Mouse (Mus musculus) hindbrain, embryonic 14.5 days (tissue): Measurements from ENCODE around the gene Bank1. TPM values are rescaled to one million over a fixed set of nuclear protein-coding genes. Genes with fewer than 3 reads are reported as not detected.

Source experiments
- ATAC-seq: fragments of 200-750 bp; cut with Nextera tagmentation; 2 replicates; pipeline ENCODE4 v1.8.0; 2017; ENCODE audit warnings: moderate number of reproducible peaks, mild to moderate bottlenecking, moderate TSS enrichment, moderate library complexity; ENCODE audit not compliant: low FRiP score
- DNase-seq: peaks from one replicate; pipeline ENCODE4 v3.0.0-alpha.2; 2015; ENCODE audit warnings: low spot score
- H3K27ac ChIP-seq: fragments of 300-500 bp; sonication (generic); 2 replicates; pipeline ENCODE4 v1.5.1; 2014; ENCODE audit warnings: mild to moderate bottlenecking, moderate library complexity
- H3K27me3 ChIP-seq: fragments of 300-500 bp; sonication (generic); 2 replicates; pipeline ENCODE4 v1.6.1; 2014; ENCODE audit warnings: mild to moderate bottlenecking, low read length, mixed read lengths; ENCODE audit not compliant: control insufficient read depth, insufficient read depth
- H3K36me3 ChIP-seq: fragments of 300-500 bp; sonication (generic); replicated peaks from 2 replicates; pipeline ENCODE4 v1.6.1; 2014; ENCODE audit not compliant: control insufficient read depth, insufficient read depth
- H3K4me1 ChIP-seq: fragments of 300-500 bp; sonication (generic); replicated peaks from 2 replicates; pipeline ENCODE4 v1.6.1; 2014; ENCODE audit warnings: antibody characterized with exemption, low read length, mixed read lengths; ENCODE audit not compliant: control insufficient read depth, insufficient read depth
- H3K4me2 ChIP-seq: fragments of 300-500 bp; sonication (generic); replicated peaks from 2 replicates; pipeline ENCODE4 v1.6.1; 2014; ENCODE audit warnings: mild to moderate bottlenecking, moderate library complexity
- H3K4me3 ChIP-seq: fragments of 300-500 bp; sonication (generic); replicated peaks from 2 replicates; pipeline ENCODE4 v1.5.1; 2014; ENCODE audit warnings: mild to moderate bottlenecking, low read length
- H3K9ac ChIP-seq: fragments of 300-500 bp; sonication (generic); 2 replicates; pipeline ENCODE4 v1.6.1; 2014
- H3K9me3 ChIP-seq: fragments of 300-500 bp; sonication (generic); 2 replicates; pipeline ENCODE4 v1.6.1; 2016; ENCODE audit warnings: low read length; ENCODE audit not compliant: control insufficient read depth
- WGBS: fragments of 180-500 bp; shearing (Covaris S2); extraction: QIAGEN DNeasy Blood & Tissue Kit; methylation state at CpG from one replicate; pipeline ENCODE4 v1.1.7; 2014; 5-methylcytosine and 5-hydroxymethylcytosine counted together
- polyA plus RNA-seq: library from polyadenylated mRNA; unstranded; fragments of >200 nt; fragmentation: Nextera tagmentation; extraction: Ambion mirVana; gene quantifications from 2 replicates; pipeline ENCODE4 v1.2.1, GENCODE M21; 2014

Bank1 gene
- polyA plus RNA-seq, 1 experiment from 2014 or later, result 0.55 TPM

GRCm38 (mm10) chr3:136230602-136231151 lies 95.2 kb downstream of the Bank1 start:
- no peaks in the 10 kb centered on the region for H3K36me3 ChIP-seq
- WGBS, result 99% methylated on average over 3 of the region's 3 CpGs
- H3K4me2 ChIP-seq, result no peak overlapping the region
- H3K27me3 ChIP-seq, result no peaks in the 10 kb centered on the region
- H3K4me1 ChIP-seq, result no peaks in the 10 kb centered on the region
- ATAC-seq, result no peak
- no peak overlapping the region for H3K27ac ChIP-seq
- no peak for DNase-seq
- H3K9ac ChIP-seq, result no peak overlapping the region
- no peaks in the 10 kb centered on the region for H3K9me3 ChIP-seq
- no peak overlapping the region for H3K4me3 ChIP-seq

- DNase-seq, result no peak
Measured at GRCm38 (mm10) chr3:136189661-136190228, 136.1 kb downstream of the Bank1 start.

GRCm38 (mm10) chr3:136186548-136187113 lies 139.2 kb downstream of the Bank1 start:
- DNase-seq, result no peak
- no peak overlapping the region for H3K27ac ChIP-seq
- H3K9me3 ChIP-seq, result no peaks in the 10 kb centered on the region
- ATAC-seq, result no peak
- no peaks in the 10 kb centered on the region for H3K27me3 ChIP-seq
- no peak overlapping the region for H3K4me3 ChIP-seq
- no peak overlapping the region for H3K4me2 ChIP-seq
- H3K4me1 ChIP-seq, result no peaks in the 10 kb centered on the region
- 80% methylated on average over 3 of the region's 3 CpGs for WGBS
- H3K9ac ChIP-seq, result no peak overlapping the region
- H3K36me3 ChIP-seq, result no peaks in the 10 kb centered on the region

More at GRCm38 (mm10) chr3:136189661-136190228, 136.1 kb downstream of the Bank1 start:
- H3K9ac ChIP-seq, result no peak overlapping the region
- 79% methylated on average over 1 of the region's 1 CpGs for WGBS
- no peaks in the 10 kb centered on the region for H3K9me3 ChIP-seq
- ATAC-seq, result peak; percentile 79; the same call in 1 of the 2 replicates
- no peak overlapping the region for H3K4me2 ChIP-seq
- no peaks in the 10 kb centered on the region for H3K36me3 ChIP-seq
- H3K27me3 ChIP-seq, result no peaks in the 10 kb centered on the region
- H3K4me1 ChIP-seq, result no peaks in the 10 kb centered on the region
- H3K27ac ChIP-seq, result no peak overlapping the region
- no peak overlapping the region for H3K4me3 ChIP-seq

DNA sequence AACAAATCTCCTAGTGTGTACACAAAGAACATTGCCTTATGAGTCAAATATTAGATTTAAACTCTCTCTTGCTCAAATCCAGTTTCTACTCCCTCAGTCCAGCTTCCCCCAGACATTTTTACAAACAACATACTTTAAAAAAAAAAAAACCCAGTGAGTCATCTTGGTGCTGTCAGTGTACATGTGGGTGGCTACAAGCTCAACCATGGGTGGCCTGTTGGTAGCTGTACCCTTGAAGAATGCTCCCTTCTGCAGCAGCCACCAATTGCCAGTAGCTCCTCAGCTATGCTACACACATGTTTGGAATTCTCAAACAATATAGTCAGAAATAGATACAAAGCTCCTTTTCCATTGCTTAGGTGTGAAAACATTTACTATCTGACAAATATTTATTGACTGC lies 154.2 kb downstream of the Bank1 start:
- H3K36me3 ChIP-seq, result no peaks in the 10 kb centered on the region
- H3K9ac ChIP-seq, result no peak overlapping the region
- H3K4me2 ChIP-seq, result no peak overlapping the region
- H3K27ac ChIP-seq, result no peak overlapping the region
- H3K27me3 ChIP-seq, result no peaks in the 10 kb centered on the region
- no peak overlapping the region for H3K4me3 ChIP-seq
- ATAC-seq (no peak), DNase-seq (no peak)
- H3K9me3 ChIP-seq, result no peaks in the 10 kb centered on the region
- H3K4me1 ChIP-seq, result no peaks in the 10 kb centered on the region

GRCm38 (mm10) chr3:136168071-136168470 lies 157.8 kb downstream of the Bank1 start:
- H3K27ac ChIP-seq, result no peak overlapping the region
- ATAC-seq, result no peak
- H3K4me1 ChIP-seq, result no peaks in the 10 kb centered on the region
- 35% methylated on average over 4 of the region's 4 CpGs for WGBS
- no peaks in the 10 kb centered on the region for H3K27me3 ChIP-seq
- no peaks in the 10 kb centered on the region for H3K9me3 ChIP-seq
- H3K4me3 ChIP-seq, result no peak overlapping the region
- H3K4me2 ChIP-seq, result no peak overlapping the region
- no peak for DNase-seq
- no peak overlapping the region for H3K9ac ChIP-seq
- no peaks in the 10 kb centered on the region for H3K36me3 ChIP-seq

DNA sequence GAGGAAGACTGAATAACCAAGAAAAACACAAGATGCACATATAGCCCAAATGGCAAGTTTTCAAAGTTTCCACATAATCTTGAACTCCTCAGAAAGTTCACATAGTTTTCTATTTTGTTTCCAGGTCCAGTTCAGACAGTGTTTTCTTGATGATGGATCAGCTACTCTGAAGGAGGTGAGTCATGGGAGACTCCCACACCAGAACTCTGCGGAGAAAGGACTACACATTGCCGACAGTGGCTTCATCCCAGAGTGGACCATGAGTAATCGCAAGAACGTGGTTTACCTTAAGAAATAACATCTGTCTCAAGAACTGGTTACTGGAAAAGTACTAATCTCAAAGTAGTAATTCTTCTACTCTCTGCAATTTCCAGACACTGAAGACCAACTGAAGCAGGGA lies 159.2 kb downstream of the Bank1 start:
- Histone ChIP-seq H3K4me1 (no peaks in the 10 kb centered on the region), H3K36me3 (no peaks in the 10 kb centered on the region), H3K9me3 (no peaks in the 10 kb centered on the region), H3K27me3 (no peaks in the 10 kb centered on the region), H3K4me3 (no peak overlapping the region), H3K9ac (no peak overlapping the region), H3K27ac (no peak overlapping the region), H3K4me2 (no peak overlapping the region)
- whole genome bisulfite sequencing, result 94% methylated on average over 4 of the region's 4 CpGs
- no peak for DNase-seq
- ATAC-seq, result no peak

DNA sequence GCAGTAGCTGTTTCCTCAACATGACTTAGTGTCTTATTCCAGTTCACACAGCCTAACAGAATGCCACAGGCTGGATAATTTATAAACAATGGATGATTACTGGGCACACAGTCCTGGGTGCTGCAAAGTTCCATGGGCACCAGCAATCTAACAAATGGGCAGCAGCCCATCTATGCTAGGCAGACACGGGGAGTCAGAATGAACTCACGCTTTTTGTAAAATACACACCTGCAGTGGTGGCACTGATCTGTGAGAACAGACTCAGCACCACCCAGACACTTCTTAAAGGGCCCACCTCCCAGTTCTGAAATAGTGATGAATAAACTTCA lies 159.9 kb downstream of the Bank1 start:
- no peak overlapping the region for H3K4me3 ChIP-seq
- H3K9ac ChIP-seq, result no peak overlapping the region
- ATAC-seq (no peak), DNase-seq (no peak)
- no peaks in the 10 kb centered on the region for H3K4me1 ChIP-seq
- 92% methylated on average over 2 of the region's 2 CpGs for WGBS
- no peak overlapping the region for H3K4me2 ChIP-seq
- no peak overlapping the region for H3K27ac ChIP-seq
- no peaks in the 10 kb centered on the region for H3K36me3 ChIP-seq
- H3K9me3 ChIP-seq, result no peaks in the 10 kb centered on the region
- no peaks in the 10 kb centered on the region for H3K27me3 ChIP-seq

DNA sequence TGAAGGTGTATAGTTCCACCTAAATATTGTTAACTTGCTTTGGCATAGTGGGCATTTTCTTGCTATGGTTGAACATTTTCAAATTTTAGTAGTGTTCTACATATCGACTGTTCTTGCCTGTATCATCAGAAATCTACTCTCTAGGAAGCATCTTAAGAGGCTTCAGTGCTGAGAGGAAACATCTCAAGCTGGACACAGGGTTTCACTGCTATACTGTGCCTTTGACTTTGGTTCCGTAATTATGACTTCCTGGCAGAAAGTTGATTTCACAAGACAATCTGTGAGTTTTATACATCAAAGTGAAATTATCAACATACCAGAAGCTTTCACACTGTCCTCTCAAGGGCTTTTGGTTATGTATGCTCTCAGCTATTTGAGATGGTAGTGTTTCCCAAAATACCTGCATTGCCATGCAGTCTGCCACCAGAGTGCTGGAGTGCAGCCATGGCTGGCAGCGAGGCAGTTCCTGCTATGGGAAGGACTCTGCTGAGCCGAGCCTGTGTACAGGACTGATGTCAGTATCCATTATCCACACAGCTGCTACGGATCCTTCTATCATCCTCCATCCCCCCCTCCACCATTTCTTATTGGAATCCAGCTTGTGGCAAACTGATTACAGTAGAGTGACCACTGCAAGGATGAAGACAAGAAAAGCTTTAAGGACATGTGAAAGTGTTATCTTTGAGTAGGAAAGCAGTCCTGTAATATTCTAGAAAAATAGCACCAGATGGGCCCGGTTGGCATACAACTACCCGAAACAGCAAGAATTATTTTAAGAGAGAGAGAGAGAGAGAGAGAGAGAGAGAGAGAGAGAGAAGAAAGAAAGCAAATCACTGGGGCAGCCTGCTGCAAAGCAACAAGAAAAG lies 160.5 kb downstream of the Bank1 start:
- no peak for ATAC-seq
- 88% methylated on average over 7 of the region's 7 CpGs for WGBS
- Histone ChIP-seq H3K4me1 (no peaks in the 10 kb centered on the region), H3K27me3 (no peaks in the 10 kb centered on the region), H3K36me3 (no peaks in the 10 kb centered on the region), H3K4me2 (no peak overlapping the region), H3K4me3 (no peak overlapping the region), H3K27ac (no peak overlapping the region), H3K9ac (no peak overlapping the region), H3K9me3 (no peaks in the 10 kb centered on the region)
- DNase-seq, result no peak

DNA sequence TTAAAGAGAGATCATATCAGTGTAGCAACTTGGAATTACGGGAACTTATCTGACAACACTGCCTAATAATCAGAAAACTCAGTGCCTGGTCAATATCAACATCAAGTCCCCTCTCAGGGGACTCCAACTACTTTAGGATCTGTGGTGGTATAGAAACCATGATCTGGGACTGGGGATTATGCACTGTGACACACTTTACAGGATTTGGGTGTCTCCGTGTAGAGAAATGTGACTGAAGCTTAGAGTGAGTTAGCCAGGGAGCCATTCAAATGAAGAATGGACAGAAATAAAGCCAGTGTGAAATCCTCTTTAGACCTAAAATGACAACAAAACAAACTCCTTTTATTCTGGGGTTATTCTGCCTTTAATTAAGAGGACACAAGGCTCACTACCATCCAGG lies 167.8 kb downstream of the Bank1 start:
- Histone ChIP-seq H3K4me1 (no peaks in the 10 kb centered on the region), H3K4me2 (no peak overlapping the region), H3K27ac (no peak overlapping the region), H3K36me3 (no peaks in the 10 kb centered on the region), H3K9me3 (no peaks in the 10 kb centered on the region), H3K27me3 (no peaks in the 10 kb centered on the region), H3K4me3 (no peak overlapping the region), H3K9ac (no peak overlapping the region)
- ATAC-seq (no peak), DNase-seq (no peak)
- WGBS, result 74% methylated on average over 2 of the region's 2 CpGs
